Mouse (Mus musculus) CH12.LX (cell line): ENCODE measurements at regions not wholly inside any gene's neighbourhood (a gene's known extent, or its start where the extent isn't known, plus 50 kb on each side); places are given as distances from the start of the nearest gene placed in this dataset.

ENCODE experiments used
- DNase-seq: peaks from one replicate; pipeline ENCODE4 v3.0.0-alpha.2; 2013; ENCODE audit errors: extremely low read depth
- H3K27ac ChIP-seq: 2 replicates; pipeline ENCODE4 v1.5.1; 2012; ENCODE audit warnings: low read depth, mild to moderate bottlenecking, control low read depth, moderate library complexity; ENCODE audit not compliant: insufficient read depth
- H3K27me3 ChIP-seq: replicated peaks from 2 replicates; pipeline ENCODE3; 2012; ENCODE audit warnings: inconsistent platforms
- H3K36me3 ChIP-seq, 2 experiments: replicated peaks in 1 of 2; 2 replicates each; pipeline versions ENCODE3 to v1.6.1; 2012; ENCODE audit warnings: inconsistent platforms in 1 of 2, low read length in 1 of 2, mild to moderate bottlenecking in 1 of 2, mixed read lengths in 1 of 2, moderate library complexity in 1 of 2; ENCODE audit not compliant: control insufficient read depth in 1 of 2, insufficient read depth in 1 of 2
- H3K4me1 ChIP-seq, 2 experiments: 2 replicates each; pipeline ENCODE4 v1.6.1; 2012; ENCODE audit warnings: inconsistent platforms in 1 of 2, moderate library complexity in 1 of 2; ENCODE audit not compliant: insufficient read depth in 2 of 2, control insufficient read depth in 1 of 2
- H3K4me2 ChIP-seq: 2 replicates; pipeline ENCODE4 v1.6.1; 2012; ENCODE audit warnings: low read depth, mild to moderate bottlenecking, control low read depth; ENCODE audit not compliant: poor library complexity, insufficient read depth, severe bottlenecking
- H3K4me3 ChIP-seq, 3 experiments: fragments of 150-350 bp in 1 of 3; sonication (generic) in 1 of 3; replicated peaks in 1 of 3; 2 replicates each; pipeline versions ENCODE3 to v1.5.1; 2011 to 2012; ENCODE audit warnings: low read depth in 2 of 3, low read length in 2 of 3, mild to moderate bottlenecking in 2 of 3, moderate library complexity in 2 of 3, control low read depth in 1 of 3, improper control_type of control experiment in 1 of 3, inconsistent platforms in 1 of 3, mixed read lengths in 1 of 3; ENCODE audit not compliant: poor library complexity in 1 of 3
- H3K79me2 ChIP-seq: replicated peaks from 2 replicates; pipeline ENCODE4 v1.6.1; 2012; ENCODE audit warnings: mild to moderate bottlenecking, moderate library complexity; ENCODE audit not compliant: control insufficient read depth, poor library complexity, insufficient read depth, severe bottlenecking; ENCODE audit errors: extremely low read depth
- H3K9ac ChIP-seq: 2 replicates; pipeline ENCODE4 v1.6.1; 2012; ENCODE audit warnings: low read depth, mild to moderate bottlenecking, control low read depth, moderate library complexity; ENCODE audit not compliant: insufficient read depth
- H3K9me3 ChIP-seq: replicated peaks from 2 replicates; pipeline ENCODE3; 2012; ENCODE audit warnings: low read length, inconsistent platforms, mixed read lengths
- CHD1 ChIP-seq: IDR thresholded peaks from 2 replicates; pipeline ENCODE4 v1.6.1; 2012; ENCODE audit warnings: low read depth, low read length, improper control_type of control experiment, inconsistent platforms
- CTCF ChIP-seq, 2 experiments: IDR thresholded peaks in 1 of 2; conservative IDR thresholded peaks in 1 of 2; 2 replicates each; pipeline ENCODE4 v1.5.1; 2011 to 2012; ENCODE audit warnings: low read depth in 2 of 2, low read length in 2 of 2, improper control_type of control experiment in 1 of 2, inconsistent platforms in 1 of 2, mild to moderate bottlenecking in 1 of 2, moderate library complexity in 1 of 2
- E2F4 ChIP-seq: IDR thresholded peaks from 2 replicates; pipeline ENCODE4 v1.6.1; 2011; ENCODE audit warnings: low read depth, low read length, improper control_type of control experiment; ENCODE audit not compliant: insufficient replicate concordance
- HCFC1 ChIP-seq: IDR thresholded peaks from 2 replicates; pipeline ENCODE4 v1.6.1; 2012; ENCODE audit warnings: low read depth, mild to moderate bottlenecking, inconsistent platforms, low read length, improper control_type of control experiment
- JUND ChIP-seq: conservative IDR thresholded peaks from 2 replicates; pipeline ENCODE4 v1.6.1; 2011; ENCODE audit warnings: low read depth, low read length, improper control_type of control experiment
- KAT2A ChIP-seq: IDR thresholded peaks from 2 replicates; pipeline ENCODE4 v1.6.1; 2012; ENCODE audit warnings: low read length, improper control_type of control experiment, inconsistent platforms; ENCODE audit not compliant: insufficient replicate concordance
- MAX ChIP-seq: IDR thresholded peaks from 2 replicates; pipeline ENCODE4 v1.6.1; 2011; ENCODE audit warnings: low read length, improper control_type of control experiment
- MEF2A ChIP-seq: IDR thresholded peaks from 2 replicates; pipeline ENCODE4 v1.6.1; 2014; ENCODE audit warnings: low read depth, mild to moderate bottlenecking, inconsistent platforms, low read length, improper control_type of control experiment, borderline replicate concordance
- MYC ChIP-seq: IDR thresholded peaks from 2 replicates; pipeline ENCODE4 v1.6.1; 2011; ENCODE audit warnings: low read depth, mild to moderate bottlenecking, improper control_type of control experiment, low read length
- NELFE ChIP-seq: IDR thresholded peaks from 2 replicates; pipeline ENCODE4 v1.6.1; 2011; ENCODE audit warnings: low read depth, low read length, improper control_type of control experiment
- POLR2A ChIP-seq: IDR thresholded peaks from 2 replicates; pipeline ENCODE4 v1.6.1; 2011; ENCODE audit warnings: low read depth, mild to moderate bottlenecking, improper control_type of control experiment, low read length
- RAD21 ChIP-seq: IDR thresholded peaks from 2 replicates; pipeline ENCODE4 v1.6.1; 2011; ENCODE audit warnings: low read depth, mild to moderate bottlenecking, low read length, improper control_type of control experiment, moderate library complexity
- RCOR1 ChIP-seq: conservative IDR thresholded peaks from 2 replicates; pipeline ENCODE4 v1.6.1; 2012; ENCODE audit warnings: low read depth, mild to moderate bottlenecking, inconsistent platforms, low read length, improper control_type of control experiment
- SIN3A ChIP-seq: IDR thresholded peaks from 2 replicates; pipeline ENCODE4 v1.6.1; 2012; ENCODE audit warnings: low read length, improper control_type of control experiment, inconsistent platforms
- SMC3 ChIP-seq: IDR thresholded peaks from 2 replicates; pipeline ENCODE4 v1.6.1; 2011; ENCODE audit warnings: low read depth, low read length, improper control_type of control experiment
- TBP ChIP-seq: conservative IDR thresholded peaks from 2 replicates; pipeline ENCODE4 v1.6.1; 2011; ENCODE audit warnings: low read depth, low read length, improper control_type of control experiment
- TCF12 ChIP-seq: IDR thresholded peaks from 2 replicates; pipeline ENCODE4 v1.6.1; 2014; ENCODE audit warnings: low read depth, mild to moderate bottlenecking, inconsistent platforms, low read length, improper control_type of control experiment
- ZC3H11A ChIP-seq: IDR thresholded peaks from 2 replicates; pipeline ENCODE4 v1.6.1; 2012; ENCODE audit warnings: low read depth, mild to moderate bottlenecking, inconsistent platforms, low read length, improper control_type of control experiment
- ZKSCAN1 ChIP-seq: IDR thresholded peaks from 2 replicates; pipeline ENCODE4 v1.6.1; 2012; ENCODE audit warnings: low read depth, inconsistent platforms, low read length, improper control_type of control experiment, borderline replicate concordance
- dilution Hi-C: fragments of 300-500 bp; cut with MboI; formaldehyde crosslinking; loops from 2 replicates; pipeline ENCODE4 v1.14.3; 2020; ENCODE audit warnings: low sequenced_read_pairs; ENCODE audit not compliant: extremely low pct_unique_long_range_greater_than_20kb, extremely low pct_ligation_motif_present
- in situ Hi-C: fragments of 300-500 bp; cut with MboI; formaldehyde crosslinking; loops from 3 replicates; pipeline ENCODE4 v1.14.3; 2019; ENCODE audit warnings: low sequenced_read_pairs, low pct_ligation_motif_present, low pct_unique_long_range_greater_than_20kb, mixed read lengths

GRCm38 (mm10) chr13:46179916-46180315 lies 93.6 kb upstream of the Stmnd1 start:
- TF ChIP-seq KAT2A: no peak
- no peak for TF ChIP-seq RAD21
- TF ChIP-seq SMC3: no peak
- TF ChIP-seq SIN3A: no peak
- TF ChIP-seq, all 38 proteins: peak for 0
- no peaks in the 10 kb centered on the region for H3K79me2 ChIP-seq
- H3K4me2 ChIP-seq: no peak overlapping the region
- H3K4me1 ChIP-seq: peaks cover 0 to 10% of the 10 kb centered on the region in 2 experiments; a peak in 2 of 4 replicates
- H3K27me3 ChIP-seq: peaks cover 5% of the 10 kb centered on the region
- H3K4me3 ChIP-seq: no peak overlapping the region
- dilution Hi-C loops: no loop called here
- H3K36me3 ChIP-seq: no peaks in the 10 kb centered on the region
- H3K9ac ChIP-seq: no peak overlapping the region
- DNase-seq: no peak
- in situ Hi-C loops: no loop called here
- H3K9me3 ChIP-seq: no peaks in the 10 kb centered on the region
- no peak overlapping the region for H3K27ac ChIP-seq

GRCm38 (mm10) chr13:46173103-46173502 lies 100.4 kb upstream of the Stmnd1 start:
- Histone ChIP-seq H3K4me2 (no peak overlapping the region), H3K4me3 (no peak overlapping the region), H3K36me3 (no peaks in the 10 kb centered on the region), H3K79me2 (no peaks in the 10 kb centered on the region), H3K27ac (no peak overlapping the region), H3K9ac (no peak overlapping the region), H3K4me1 (peaks cover 0 to 19% of the 10 kb centered on the region in 2 experiments; a peak in 2 of 4 replicates), H3K27me3 (no peaks in the 10 kb centered on the region), H3K9me3 (no peaks in the 10 kb centered on the region)
- TF ChIP-seq MEF2A (no peak), MAX (no peak), CTCF (conservative IDR thresholded peaks at IDR 0.05 in 1 of 2, IDR thresholded peaks at IDR 0.05 in 1 of 2; ENCODE audit: low read depth in 2 of 2, low read length in 2 of 2) (no peak), SMC3 (no peak), RCOR1 (no peak), JUND (no peak), KAT2A (no peak), NELFE (no peak), MYC (no peak), POLR2A (no peak), ZKSCAN1 (no peak), CHD1 (no peak), E2F4 (no peak), ZC3H11A (no peak), HCFC1 (no peak), TBP (no peak), TCF12 (no peak)
- dilution Hi-C loops: no loop called here
- DNase-seq: no peak
- in situ Hi-C loops: loop anchor here (25.0 kb wide), 1 partner anchor 636 kb away; no protein-coding TSS in a partner anchor
